Mouse (Mus musculus): ENCODE results near the gene Lrrc73. TPM values are rescaled to one million over a fixed set of nuclear protein-coding genes. Genes with fewer than 3 reads are reported as not detected.
A peak's percentile ranks its signal among the peaks of the same experiment; 100 is the strongest.

Gene Lrrc73
- total RNA-seq, 1 experiment from 2014 or later, result not detected

- no peak for ATAC-seq (replicated peaks; ENCODE audit: low read depth, poor library complexity, severe bottlenecking)
Observed at GRCm38 (mm10) chr17:46283911-46284310, 30.6 kb downstream of the Lrrc73 start.

- ATAC-seq (replicated peaks; ENCODE audit: low read depth, poor library complexity, severe bottlenecking), result no peak
Observed at GRCm38 (mm10) chr17:46284653-46285052, 31.3 kb downstream of the Lrrc73 start.

GRCm38 (mm10) chr17:46285407-46285806, 32.1 kb downstream of the Lrrc73 start:
- no peak for ATAC-seq (replicated peaks; ENCODE audit: low read depth, poor library complexity, severe bottlenecking)

GRCm38 (mm10) chr17:46287678-46288095, 34.4 kb downstream of the Lrrc73 start:
- no peak for ATAC-seq (replicated peaks; ENCODE audit: low read depth, poor library complexity, severe bottlenecking)

- ATAC-seq (replicated peaks; ENCODE audit: low read depth, poor library complexity, severe bottlenecking), result no peak
Observed at GRCm38 (mm10) chr17:46296601-46297000, 43.3 kb downstream of the Lrrc73 start.

GRCm38 (mm10) chr17:46297028-46297363, 43.7 kb downstream of the Lrrc73 start:
- no peak for ATAC-seq (replicated peaks; ENCODE audit: low read depth, poor library complexity, severe bottlenecking)

- ATAC-seq (replicated peaks; ENCODE audit: low read depth, poor library complexity, severe bottlenecking), result 0 out of 2 replicates have a peak, but pooled peaks have one; percentile 22
Observed at GRCm38 (mm10) chr17:46297364-46298219, 44.3 kb downstream of the Lrrc73 start, which contains the start of gene Dlk2. Dlk2 (plus strand) TSS chr17:46297421.

- peak; percentile 82 for ATAC-seq (replicated peaks; ENCODE audit: low read depth, poor library complexity, severe bottlenecking)
Observed at GRCm38 (mm10) chr17:46298220-46298913, 45.0 kb downstream of the Lrrc73 start.

- no peak for ATAC-seq (replicated peaks; ENCODE audit: low read depth, poor library complexity, severe bottlenecking)
Observed at GRCm38 (mm10) chr17:46301892-46302291, 48.6 kb downstream of the Lrrc73 start.

- no peak for ATAC-seq (replicated peaks; ENCODE audit: low read depth, poor library complexity, severe bottlenecking)
Observed at GRCm38 (mm10) chr17:46304184-46304583, 50.9 kb downstream of the Lrrc73 start.

Other genes starting within 250 kb of the Lrrc73 start
- gene Vegfa, start 221.2 kb upstream of the Lrrc73 start, total RNA-seq (2017), result 13.2 and 17.9 TPM in 2 replicates
- gene Mrps18a, start 142.5 kb upstream of the Lrrc73 start, total RNA-seq (2017), result 41.5 and 50.5 TPM in 2 replicates
- gene Rsph9, start 109.3 kb upstream of the Lrrc73 start, total RNA-seq (2017), result 1.3 TPM in 1 of 2 replicates, not detected in the other
- 3.8 and 12.1 TPM in 2 replicates for gene Mad2l1bp, start 100.0 kb upstream of the Lrrc73 start, total RNA-seq (2017)
- 26.1 and 31.0 TPM in 2 replicates for gene Gtpbp2, start 92.5 kb upstream of the Lrrc73 start, total RNA-seq (2017)
- 19.1 and 27.4 TPM in 2 replicates for gene Polh, start 50.9 kb upstream of the Lrrc73 start, total RNA-seq (2017)
- gene Xpo5, start 50.7 kb upstream of the Lrrc73 start, total RNA-seq (2017), result 60.6 and 67.8 TPM in 2 replicates
- gene Polr1c, start 5.5 kb upstream of the Lrrc73 start, total RNA-seq (2017), result 50.0 and 55.6 TPM in 2 replicates
- gene Yipf3, start 5.5 kb upstream of the Lrrc73 start, total RNA-seq (2017), result 26.5 and 32.6 TPM in 2 replicates
- gene Tjap1, start 29.5 kb downstream of the Lrrc73 start, total RNA-seq (2017), result 11.3 and 14.6 TPM in 2 replicates
- gene Dlk2, start 43.9 kb downstream of the Lrrc73 start, total RNA-seq (2017), result 0.23 TPM in 1 of 2 replicates, not detected in the other
- gene Abcc10, start 74.8 kb downstream of the Lrrc73 start, total RNA-seq (2017), result 0.63 and 5.3 TPM in 2 replicates
- gene Zfp318, start 130.2 kb downstream of the Lrrc73 start, total RNA-seq (2017), result 19.5 and 55.4 TPM in 2 replicates
- gene Crip3, start 175.4 kb downstream of the Lrrc73 start, total RNA-seq (2017), result not detected in 2 replicates
- not detected in 2 replicates for gene Slc22a7, start 184.9 kb downstream of the Lrrc73 start, total RNA-seq (2017)
- gene Ttbk1, start 234.1 kb downstream of the Lrrc73 start, total RNA-seq (2017), result not detected in 2 replicates
- 13.3 and 14.5 TPM in 2 replicates for gene Dnph1, start 243.2 kb downstream of the Lrrc73 start, total RNA-seq (2017)